In the genomic region with DNA sequence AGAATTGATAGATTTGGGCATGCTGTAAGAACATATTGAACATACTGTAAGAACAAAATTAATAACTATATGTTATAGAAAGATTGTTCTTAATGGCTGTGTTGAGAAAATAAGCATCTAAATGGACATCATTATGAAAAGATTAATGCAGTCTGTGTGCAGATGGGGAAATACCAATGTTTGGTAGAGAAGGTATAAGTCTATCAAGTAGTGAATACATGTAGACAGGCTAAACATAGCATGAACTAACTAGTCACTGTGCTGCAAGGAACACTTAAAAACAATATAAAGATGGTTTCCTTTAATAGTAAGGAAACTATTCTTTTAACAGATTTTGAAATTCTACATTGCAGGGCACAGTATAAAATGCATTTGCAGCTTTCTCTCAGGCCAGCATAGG, we compare ENCODE assay signal across 14 mouse cellular contexts. TPM values are rescaled to one million over a fixed set of nuclear protein-coding genes. Genes with fewer than 3 reads are reported as not detected.
DNase-seq lines count a peak whose midpoint lies in the region; ATAC-seq lines count a peak whose summit lies in the region.
"Had no signal": no experiment of that assay in that cellular context is flagged by ENCODE, and none has a peak within 500 bp of the region (broad histone marks: within the 10 kb centered on the region; RNA-seq: fewer than 3 reads in every experiment).

No protein-coding gene starts in this region.

- no peak overlapping the region for H3K27ac ChIP-seq in heart, embryonic 15.5 days
- no peak overlapping the region for H3K27ac ChIP-seq in embryonic facial prominence, embryonic 12.5 days
- peak overlapping the region; percentile 76 for H3K27ac ChIP-seq in hindbrain, embryonic 15.5 days (replicated peaks)
- peak overlapping the region; percentile 72; the same call in 1 of the 2 replicates for H3K27ac ChIP-seq in midbrain, embryonic 11.5 days (ENCODE audit: low read depth, low read length)
- H3K27ac ChIP-seq: left cerebral cortex, adult 2 months had no signal

- no peaks in the 10 kb centered on the region for H3K9me3 ChIP-seq in heart, embryonic 15.5 days (replicated peaks)
- H3K9me3 ChIP-seq in embryonic facial prominence, embryonic 12.5 days: no peaks in the 10 kb centered on the region
- H3K9me3 ChIP-seq in hindbrain, embryonic 15.5 days: no peaks in the 10 kb centered on the region
- no peaks in the 10 kb centered on the region for H3K9me3 ChIP-seq in midbrain, embryonic 11.5 days (ENCODE audit: control insufficient read depth, low read length)

- H3K9ac ChIP-seq in heart, embryonic 15.5 days: no peak overlapping the region
- no peak overlapping the region for H3K9ac ChIP-seq in embryonic facial prominence, embryonic 12.5 days
- H3K9ac ChIP-seq in hindbrain, embryonic 15.5 days: 0 out of 2 replicates have a peak overlapping the region, but pooled peaks have one; percentile 28
- peak overlapping the region; percentile 62 for H3K9ac ChIP-seq in midbrain, embryonic 11.5 days (ENCODE audit: low read length)

- ATAC-seq in heart, embryonic 15.5 days (replicated peaks; ENCODE audit: insufficient number of reproducible peaks, insufficient read depth, low FRiP score, low read depth): no peak
- no peak for ATAC-seq in embryonic facial prominence, embryonic 12.5 days (ENCODE audit: insufficient number of reproducible peaks, insufficient read depth, low FRiP score, low TSS enrichment)
- ATAC-seq in hindbrain, embryonic 15.5 days (ENCODE audit: low FRiP score, low read depth): no peak
- no peak for ATAC-seq in midbrain, embryonic 11.5 days (ENCODE audit: low FRiP score)

- no peak for DNase-seq in heart, adult 8-10 months (ENCODE audit: low spot score)
- DNase-seq in midbrain, embryonic 11.5 days (ENCODE audit: low spot score, missing footprints): no peak
- no peak for DNase-seq in thymus, postnatal 0 days (ENCODE audit: low spot score)
- DNase-seq in c-Kit-positive CD71-positive TER-119-positive erythroid progenitor cells, embryonic 14.5 days (ENCODE audit: low spot score): no peak
- no peak for DNase-seq in spleen, postnatal 10 days (ENCODE audit: low spot score in 2 of 2)
- DNase-seq: right cerebral cortex, adult 18-20 months; thymus, postnatal 14 days had no signal

- H3K27me3 ChIP-seq in heart, embryonic 15.5 days: no peaks in the 10 kb centered on the region
- no peaks in the 10 kb centered on the region for H3K27me3 ChIP-seq in embryonic facial prominence, embryonic 12.5 days
- H3K27me3 ChIP-seq in hindbrain, embryonic 15.5 days: no peaks in the 10 kb centered on the region
- H3K27me3 ChIP-seq in midbrain, embryonic 11.5 days (ENCODE audit: control insufficient read depth, insufficient read depth, low read length): no peaks in the 10 kb centered on the region

- H3K36me3 ChIP-seq in heart, embryonic 15.5 days: no peaks in the 10 kb centered on the region
- no peaks in the 10 kb centered on the region for H3K36me3 ChIP-seq in embryonic facial prominence, embryonic 12.5 days
- H3K36me3 ChIP-seq in hindbrain, embryonic 15.5 days: no peaks in the 10 kb centered on the region
- no peaks in the 10 kb centered on the region for H3K36me3 ChIP-seq in midbrain, embryonic 11.5 days (ENCODE audit: control insufficient read depth, insufficient read depth, low read length)

- H3K4me2 ChIP-seq in heart, embryonic 15.5 days: peak overlapping the region; percentile 52
- peak overlapping the region; percentile 40 for H3K4me2 ChIP-seq in embryonic facial prominence, embryonic 12.5 days (replicated peaks)
- peak overlapping the region; percentile 53 for H3K4me2 ChIP-seq in hindbrain, embryonic 15.5 days
- peak overlapping the region; percentile 39; the same call in 1 of the 2 replicates for H3K4me2 ChIP-seq in midbrain, embryonic 11.5 days

- no peaks in the 10 kb centered on the region for H3K4me1 ChIP-seq in heart, embryonic 15.5 days (replicated peaks)
- H3K4me1 ChIP-seq in embryonic facial prominence, embryonic 12.5 days: no peaks in the 10 kb centered on the region
- H3K4me1 ChIP-seq in hindbrain, embryonic 15.5 days (replicated peaks): peaks cover 11% of the 10 kb centered on the region; the same call in 1 of the 2 replicates
- peaks cover 5% of the 10 kb centered on the region; the same call in 1 of the 2 replicates for H3K4me1 ChIP-seq in midbrain, embryonic 11.5 days (ENCODE audit: control insufficient read depth, insufficient read depth, low read length)

- H3K4me3 ChIP-seq in heart, embryonic 15.5 days: peak overlapping the region; percentile 25
- H3K4me3 ChIP-seq in embryonic facial prominence, embryonic 12.5 days: no peak overlapping the region
- H3K4me3 ChIP-seq in hindbrain, embryonic 15.5 days: peak overlapping the region; percentile 25; the same call in 1 of the 2 replicates
- H3K4me3 ChIP-seq in midbrain, embryonic 11.5 days (ENCODE audit: low read depth, low read length): no peak overlapping the region
- H3K4me3 ChIP-seq: erythroblast, embryonic 14.5 days; left cerebral cortex, adult 2 months had no signal

RNA-seq across cellular contexts. Expression of a gene that starts 39.6 kb away (rescaled TPM):
- 2.2 and 3.5 TPM in 2 replicates for polyA plus RNA-seq in heart, embryonic 15.5 days (2015; fragmentation: Nextera tagmentation; extraction: Ambion mirVana)
- under 1 TPM; 0.17 to 0.31 (median 0.26) TPM for total RNA-seq in heart, adult 8-10 months (2022)
- polyA plus RNA-seq in embryonic facial prominence, embryonic 12.5 days (2016; fragmentation: Nextera tagmentation; extraction: Ambion mirVana): 6.3 and 7.2 TPM in 2 replicates
- 6.5 and 7.5 TPM in 2 replicates for polyA plus RNA-seq in hindbrain, embryonic 15.5 days (2015; fragmentation: Nextera tagmentation; extraction: Ambion mirVana)
- 27.3 and 27.5 TPM in 2 replicates for polyA plus RNA-seq in midbrain, embryonic 11.5 days (2014; fragmentation: Nextera tagmentation; extraction: Ambion mirVana)
- 2.8 and 3.1 TPM in 2 replicates for polyA plus RNA-seq in thymus, postnatal 0 days (2015; fragmentation: Nextera tagmentation; extraction: Ambion mirVana)
- total RNA-seq: hematopoietic stem cell, adult 5-6 weeks; megakaryocyte progenitor cell, adult 5-6 weeks had no signal

Comparison
In these comparisons a context has a peak if more than half of its experiments do, and no peak if none do; other contexts are left out.
1. H3K27ac ChIP-seq: peak in hindbrain, embryonic 15.5 days (single experiment) and midbrain, embryonic 11.5 days (single experiment); none in heart, embryonic 15.5 days (single experiment) and embryonic facial prominence, embryonic 12.5 days (single experiment).
2. H3K4me3 ChIP-seq: peak in heart, embryonic 15.5 days (single experiment) and hindbrain, embryonic 15.5 days (single experiment); none in embryonic facial prominence, embryonic 12.5 days (single experiment) and midbrain, embryonic 11.5 days (single experiment).
3. H3K9ac ChIP-seq: peak in hindbrain, embryonic 15.5 days (single experiment) and midbrain, embryonic 11.5 days (single experiment); none in heart, embryonic 15.5 days (single experiment) and embryonic facial prominence, embryonic 12.5 days (single experiment).
4. Peak in every context shown above with its lines, with median percentiles within 50 percentile points of each other: H3K4me2 ChIP-seq.